Mouse (Mus musculus): ENCODE results near the gene Trim32. TPM values are rescaled to one million over a fixed set of nuclear protein-coding genes. Genes with fewer than 3 reads are reported as not detected.

The Trim32 gene
- polyA plus RNA-seq, 1 experiment from 2014 or later: 11.1 TPM

- Histone ChIP-seq H3K4me3 (ENCODE audit: low read depth, low read length) (peak overlapping the region; percentile 72), H3K4me1 (replicated peaks; ENCODE audit: control insufficient read depth, insufficient read depth) (no peaks in the 10 kb centered on the region; the same call in 1 of the 2 replicates), H3K9me3 (ENCODE audit: control insufficient read depth, low read length) (no peaks in the 10 kb centered on the region), H3K36me3 (ENCODE audit: control insufficient read depth, insufficient read depth, low read length) (no peaks in the 10 kb centered on the region), H3K9ac (ENCODE audit: low read length) (peak overlapping the region; percentile 75), H3K4me2 (replicated peaks; ENCODE audit: low read depth) (peak overlapping the region; percentile 74), H3K27ac (replicated peaks) (no peak overlapping the region), H3K27me3 (ENCODE audit: control insufficient read depth, insufficient read depth, low read length) (no peaks in the 10 kb centered on the region)
- ATAC-seq (ENCODE audit: low FRiP score, low TSS enrichment) (peak; percentile 70), DNase-seq (ENCODE audit: low spot score) (no peak)
- TF ChIP-seq EP300 (optimal IDR thresholded peaks at IDR 0.05): no peak
- no peak for TF ChIP-seq CTCF (IDR thresholded peaks at IDR 0.05; ENCODE audit: low read depth)
- 2% methylated on average over 21 of the region's 21 CpGs for WGBS
Observed at GRCm38 (mm10) chr4:65605151-65605702, 441 bp downstream of the Trim32 start.

- Histone ChIP-seq H3K36me3 (ENCODE audit: control insufficient read depth, insufficient read depth, low read length) (no peaks in the 10 kb centered on the region), H3K4me1 (replicated peaks; ENCODE audit: control insufficient read depth, insufficient read depth) (no peaks in the 10 kb centered on the region; the same call in 1 of the 2 replicates), H3K9ac (ENCODE audit: low read length) (no peak overlapping the region), H3K27ac (replicated peaks) (no peak overlapping the region), H3K27me3 (ENCODE audit: control insufficient read depth, insufficient read depth, low read length) (no peaks in the 10 kb centered on the region), H3K4me2 (replicated peaks; ENCODE audit: low read depth) (no peak overlapping the region; the same call in 1 of the 2 replicates), H3K9me3 (ENCODE audit: control insufficient read depth, low read length) (no peaks in the 10 kb centered on the region), H3K4me3 (ENCODE audit: low read depth, low read length) (no peak overlapping the region)
- ATAC-seq (ENCODE audit: low FRiP score, low TSS enrichment): no peak
- WGBS: 79% methylated on average over 10 of the region's 10 CpGs
- DNase-seq (ENCODE audit: low spot score): no peak
- TF ChIP-seq EP300 (optimal IDR thresholded peaks at IDR 0.05): no peak
- TF ChIP-seq CTCF (IDR thresholded peaks at IDR 0.05; ENCODE audit: low read depth): no peak
Observed at GRCm38 (mm10) chr4:65607184-65607631, 2.4 kb downstream of the Trim32 start.

GRCm38 (mm10) chr4:65608112-65608511, 3.3 kb downstream of the Trim32 start:
- ATAC-seq (ENCODE audit: low FRiP score, low TSS enrichment): no peak
- TF ChIP-seq EP300 (optimal IDR thresholded peaks at IDR 0.05): no peak
- TF ChIP-seq CTCF (IDR thresholded peaks at IDR 0.05; ENCODE audit: low read depth): no peak
- no peak overlapping the region for H3K9ac ChIP-seq (ENCODE audit: low read length)
- no peak for DNase-seq (ENCODE audit: low spot score)
- WGBS: 92% methylated on average over 4 of the region's 4 CpGs
- no peaks in the 10 kb centered on the region for H3K27me3 ChIP-seq (ENCODE audit: control insufficient read depth, insufficient read depth, low read length)
- H3K9me3 ChIP-seq (ENCODE audit: control insufficient read depth, low read length): no peaks in the 10 kb centered on the region
- H3K4me2 ChIP-seq (replicated peaks; ENCODE audit: low read depth): no peak overlapping the region
- no peak overlapping the region for H3K4me3 ChIP-seq (ENCODE audit: low read depth, low read length)
- H3K4me1 ChIP-seq (replicated peaks; ENCODE audit: control insufficient read depth, insufficient read depth): no peaks in the 10 kb centered on the region; the same call in 1 of the 2 replicates
- no peak overlapping the region for H3K27ac ChIP-seq (replicated peaks)
- peaks cover 1% of the 10 kb centered on the region; the same call in 1 of the 2 replicates for H3K36me3 ChIP-seq (ENCODE audit: control insufficient read depth, insufficient read depth, low read length)

- no peak for TF ChIP-seq CTCF (IDR thresholded peaks at IDR 0.05; ENCODE audit: low read depth)
- TF ChIP-seq EP300 (optimal IDR thresholded peaks at IDR 0.05): no peak
- H3K27ac ChIP-seq (replicated peaks): no peak overlapping the region
- H3K9me3 ChIP-seq (ENCODE audit: control insufficient read depth, low read length): no peaks in the 10 kb centered on the region
- no peak overlapping the region for H3K9ac ChIP-seq (ENCODE audit: low read length)
- no peak overlapping the region for H3K4me2 ChIP-seq (replicated peaks; ENCODE audit: low read depth)
- no peaks in the 10 kb centered on the region for H3K27me3 ChIP-seq (ENCODE audit: control insufficient read depth, insufficient read depth, low read length)
- ATAC-seq (ENCODE audit: low FRiP score, low TSS enrichment) (no peak), DNase-seq (ENCODE audit: low spot score) (no peak)
- no peak overlapping the region for H3K4me3 ChIP-seq (ENCODE audit: low read depth, low read length)
- H3K4me1 ChIP-seq (replicated peaks; ENCODE audit: control insufficient read depth, insufficient read depth): no peaks in the 10 kb centered on the region; the same call in 1 of the 2 replicates
- WGBS: 72% methylated on average over 5 of the region's 5 CpGs
- peaks cover 20% of the 10 kb centered on the region for H3K36me3 ChIP-seq (ENCODE audit: control insufficient read depth, insufficient read depth, low read length)
Observed at GRCm38 (mm10) chr4:65610329-65610728, 5.5 kb downstream of the Trim32 start.

GRCm38 (mm10) chr4:65610896-65611295, 6.1 kb downstream of the Trim32 start:
- ATAC-seq (ENCODE audit: low FRiP score, low TSS enrichment) (no peak), DNase-seq (ENCODE audit: low spot score) (no peak)
- Histone ChIP-seq H3K27ac (replicated peaks) (no peak overlapping the region), H3K9me3 (ENCODE audit: control insufficient read depth, low read length) (no peaks in the 10 kb centered on the region), H3K4me1 (replicated peaks; ENCODE audit: control insufficient read depth, insufficient read depth) (no peaks in the 10 kb centered on the region; the same call in 1 of the 2 replicates), H3K9ac (ENCODE audit: low read length) (no peak overlapping the region), H3K36me3 (ENCODE audit: control insufficient read depth, insufficient read depth, low read length) (peaks cover 22% of the 10 kb centered on the region), H3K4me3 (ENCODE audit: low read depth, low read length) (no peak overlapping the region), H3K4me2 (replicated peaks; ENCODE audit: low read depth) (no peak overlapping the region), H3K27me3 (ENCODE audit: control insufficient read depth, insufficient read depth, low read length) (no peaks in the 10 kb centered on the region)
- TF ChIP-seq CTCF (IDR thresholded peaks at IDR 0.05; ENCODE audit: low read depth): no peak
- WGBS: 85% methylated on average over 6 of the region's 6 CpGs

- Histone ChIP-seq H3K4me3 (ENCODE audit: low read depth, low read length) (no peak overlapping the region), H3K4me2 (replicated peaks; ENCODE audit: low read depth) (no peak overlapping the region), H3K9me3 (ENCODE audit: control insufficient read depth, low read length) (no peaks in the 10 kb centered on the region), H3K27me3 (ENCODE audit: control insufficient read depth, insufficient read depth, low read length) (no peaks in the 10 kb centered on the region), H3K4me1 (replicated peaks; ENCODE audit: control insufficient read depth, insufficient read depth) (no peaks in the 10 kb centered on the region), H3K36me3 (ENCODE audit: control insufficient read depth, insufficient read depth, low read length) (peaks cover 22% of the 10 kb centered on the region), H3K9ac (ENCODE audit: low read length) (no peak overlapping the region), H3K27ac (replicated peaks) (no peak overlapping the region)
- ATAC-seq (ENCODE audit: low FRiP score, low TSS enrichment) (no peak), DNase-seq (ENCODE audit: low spot score) (no peak)
- TF ChIP-seq CTCF (IDR thresholded peaks at IDR 0.05; ENCODE audit: low read depth) (no peak), EP300 (optimal IDR thresholded peaks at IDR 0.05) (no peak)
- over 99% methylated on average over 14 of the region's 14 CpGs for WGBS
Observed at GRCm38 (mm10) chr4:65613135-65613534, 8.3 kb downstream of the Trim32 start.

Data from stomach, postnatal 0 days (tissue).